Mouse (Mus musculus): ENCODE measurements around the gene Cdhr3. TPM values are rescaled to one million over a fixed set of nuclear protein-coding genes. Genes with fewer than 3 reads are reported as not detected.
A peak's percentile ranks its signal among the peaks of the same experiment; 100 is the strongest.

Gene Cdhr3
- polyA plus RNA-seq, 1 experiment from 2014 or later = 0.17 TPM

GRCm38 (mm10) chr12:33096017-33096416 lies 3.3 kb upstream of the Cdhr3 start:
- no peak for DNase-seq (ENCODE audit: low spot score)
- WGBS = 69% methylated on average over 3 of the region's 3 CpGs
- H3K4me3 ChIP-seq (ENCODE audit: low read depth, low read length) = no peak overlapping the region
- H3K4me2 ChIP-seq (ENCODE audit: low read depth) = no peak overlapping the region
- no peak overlapping the region for H3K27ac ChIP-seq (ENCODE audit: low read depth, low read length)
- H3K27me3 ChIP-seq (ENCODE audit: control insufficient read depth, insufficient read depth, low read length) = no peaks in the 10 kb centered on the region
- no peaks in the 10 kb centered on the region for H3K4me1 ChIP-seq (ENCODE audit: control insufficient read depth, insufficient read depth, low read length)
- ATAC-seq (ENCODE audit: insufficient read depth, low FRiP score, low TSS enrichment) = no peak
- no peak overlapping the region for H3K9ac ChIP-seq (ENCODE audit: low read length)
- H3K9me3 ChIP-seq (ENCODE audit: control insufficient read depth, low read length) = no peaks in the 10 kb centered on the region
- H3K36me3 ChIP-seq (ENCODE audit: control insufficient read depth, insufficient read depth, low read length) = no peaks in the 10 kb centered on the region

- no peak overlapping the region for H3K4me3 ChIP-seq (ENCODE audit: low read depth, low read length)
- DNase-seq (ENCODE audit: low spot score) (no peak), ATAC-seq (ENCODE audit: insufficient read depth, low FRiP score, low TSS enrichment) (no peak)
- H3K9me3 ChIP-seq (ENCODE audit: control insufficient read depth, low read length) = no peaks in the 10 kb centered on the region
- H3K4me2 ChIP-seq (ENCODE audit: low read depth) = no peak overlapping the region
- no peak overlapping the region for H3K9ac ChIP-seq (ENCODE audit: low read length)
- H3K36me3 ChIP-seq (ENCODE audit: control insufficient read depth, insufficient read depth, low read length) = no peaks in the 10 kb centered on the region
- no peaks in the 10 kb centered on the region for H3K4me1 ChIP-seq (ENCODE audit: control insufficient read depth, insufficient read depth, low read length)
- no peak overlapping the region for H3K27ac ChIP-seq (ENCODE audit: low read depth, low read length)
- no peaks in the 10 kb centered on the region for H3K27me3 ChIP-seq (ENCODE audit: control insufficient read depth, insufficient read depth, low read length)
- 87% methylated on average over 2 of the region's 2 CpGs for WGBS
Observed at GRCm38 (mm10) chr12:33092196-33092595, 479 bp downstream of the Cdhr3 start.

- Histone ChIP-seq H3K27ac (ENCODE audit: low read depth, low read length) (no peak overlapping the region), H3K9me3 (ENCODE audit: control insufficient read depth, low read length) (no peaks in the 10 kb centered on the region), H3K9ac (ENCODE audit: low read length) (no peak overlapping the region), H3K36me3 (ENCODE audit: control insufficient read depth, insufficient read depth, low read length) (no peaks in the 10 kb centered on the region), H3K4me3 (ENCODE audit: low read depth, low read length) (no peak overlapping the region), H3K4me1 (ENCODE audit: control insufficient read depth, insufficient read depth, low read length) (no peaks in the 10 kb centered on the region; the same call in 1 of the 2 replicates), H3K4me2 (ENCODE audit: low read depth) (no peak overlapping the region), H3K27me3 (ENCODE audit: control insufficient read depth, insufficient read depth, low read length) (no peaks in the 10 kb centered on the region)
- peak; percentile 60 for ATAC-seq (ENCODE audit: insufficient read depth, low FRiP score, low TSS enrichment)
- WGBS = 24% methylated on average over 5 of the region's 5 CpGs
- peak; percentile 63 for DNase-seq (ENCODE audit: low spot score)
Observed at GRCm38 (mm10) chr12:33086151-33086550, 6.5 kb downstream of the Cdhr3 start.

- no peaks in the 10 kb centered on the region for H3K27me3 ChIP-seq (ENCODE audit: control insufficient read depth, insufficient read depth, low read length)
- H3K4me3 ChIP-seq (ENCODE audit: low read depth, low read length) = no peak overlapping the region
- no peak overlapping the region for H3K9ac ChIP-seq (ENCODE audit: low read length)
- H3K9me3 ChIP-seq (ENCODE audit: control insufficient read depth, low read length) = no peaks in the 10 kb centered on the region
- no peaks in the 10 kb centered on the region; the same call in 1 of the 2 replicates for H3K4me1 ChIP-seq (ENCODE audit: control insufficient read depth, insufficient read depth, low read length)
- ATAC-seq (ENCODE audit: insufficient read depth, low FRiP score, low TSS enrichment) (no peak), DNase-seq (ENCODE audit: low spot score) (peak; percentile 48)
- H3K27ac ChIP-seq (ENCODE audit: low read depth, low read length) = no peak overlapping the region
- no peak overlapping the region for H3K4me2 ChIP-seq (ENCODE audit: low read depth)
- WGBS = 43% methylated on average over 2 of the region's 2 CpGs
- H3K36me3 ChIP-seq (ENCODE audit: control insufficient read depth, insufficient read depth, low read length) = no peaks in the 10 kb centered on the region
Observed at GRCm38 (mm10) chr12:33084683-33085082, 8.0 kb downstream of the Cdhr3 start.

GRCm38 (mm10) chr12:33083362-33083761 lies 9.3 kb downstream of the Cdhr3 start:
- Histone ChIP-seq H3K4me2 (ENCODE audit: low read depth) (no peak overlapping the region), H3K36me3 (ENCODE audit: control insufficient read depth, insufficient read depth, low read length) (no peaks in the 10 kb centered on the region), H3K4me3 (ENCODE audit: low read depth, low read length) (no peak overlapping the region), H3K27me3 (ENCODE audit: control insufficient read depth, insufficient read depth, low read length) (no peaks in the 10 kb centered on the region), H3K4me1 (ENCODE audit: control insufficient read depth, insufficient read depth, low read length) (no peaks in the 10 kb centered on the region; the same call in 1 of the 2 replicates), H3K9me3 (ENCODE audit: control insufficient read depth, low read length) (no peaks in the 10 kb centered on the region), H3K27ac (ENCODE audit: low read depth, low read length) (no peak overlapping the region), H3K9ac (ENCODE audit: low read length) (no peak overlapping the region)
- 79% methylated on average over 5 of the region's 5 CpGs for WGBS
- ATAC-seq (ENCODE audit: insufficient read depth, low FRiP score, low TSS enrichment) = no peak
- DNase-seq (ENCODE audit: low spot score) = no peak

GRCm38 (mm10) chr12:33076309-33076708 lies 16.4 kb downstream of the Cdhr3 start:
- DNase-seq (ENCODE audit: low spot score) (no peak), ATAC-seq (ENCODE audit: insufficient read depth, low FRiP score, low TSS enrichment) (no peak)
- H3K9ac ChIP-seq (ENCODE audit: low read length) = no peak overlapping the region
- no peak overlapping the region for H3K4me2 ChIP-seq (ENCODE audit: low read depth)
- no peak overlapping the region for H3K4me3 ChIP-seq (ENCODE audit: low read depth, low read length)
- no peaks in the 10 kb centered on the region for H3K9me3 ChIP-seq (ENCODE audit: control insufficient read depth, low read length)
- H3K4me1 ChIP-seq (ENCODE audit: control insufficient read depth, insufficient read depth, low read length) = peaks cover 6% of the 10 kb centered on the region
- no peaks in the 10 kb centered on the region for H3K27me3 ChIP-seq (ENCODE audit: control insufficient read depth, insufficient read depth, low read length)
- 74% methylated on average over 3 of the region's 3 CpGs for WGBS
- H3K36me3 ChIP-seq (ENCODE audit: control insufficient read depth, insufficient read depth, low read length) = no peaks in the 10 kb centered on the region
- H3K27ac ChIP-seq (ENCODE audit: low read depth, low read length) = no peak overlapping the region

- Histone ChIP-seq H3K9me3 (ENCODE audit: control insufficient read depth, low read length) (no peaks in the 10 kb centered on the region), H3K27me3 (ENCODE audit: control insufficient read depth, insufficient read depth, low read length) (no peaks in the 10 kb centered on the region), H3K4me2 (ENCODE audit: low read depth) (no peak overlapping the region), H3K4me3 (ENCODE audit: low read depth, low read length) (no peak overlapping the region), H3K36me3 (ENCODE audit: control insufficient read depth, insufficient read depth, low read length) (no peaks in the 10 kb centered on the region), H3K9ac (ENCODE audit: low read length) (no peak overlapping the region), H3K27ac (ENCODE audit: low read depth, low read length) (no peak overlapping the region), H3K4me1 (ENCODE audit: control insufficient read depth, insufficient read depth, low read length) (peaks cover 6% of the 10 kb centered on the region)
- ATAC-seq (ENCODE audit: insufficient read depth, low FRiP score, low TSS enrichment) (no peak), DNase-seq (ENCODE audit: low spot score) (no peak)
- WGBS = 61% methylated on average over 8 of the region's 8 CpGs
Observed at GRCm38 (mm10) chr12:33071901-33072672, 20.6 kb downstream of the Cdhr3 start.

- ATAC-seq (ENCODE audit: insufficient read depth, low FRiP score, low TSS enrichment) = no peak
- WGBS = 70% methylated on average over 2 of the region's 2 CpGs
- Histone ChIP-seq H3K27me3 (ENCODE audit: control insufficient read depth, insufficient read depth, low read length) (no peaks in the 10 kb centered on the region), H3K9ac (ENCODE audit: low read length) (no peak overlapping the region), H3K27ac (ENCODE audit: low read depth, low read length) (no peak overlapping the region), H3K9me3 (ENCODE audit: control insufficient read depth, low read length) (no peaks in the 10 kb centered on the region), H3K4me2 (ENCODE audit: low read depth) (no peak overlapping the region), H3K36me3 (ENCODE audit: control insufficient read depth, insufficient read depth, low read length) (no peaks in the 10 kb centered on the region), H3K4me1 (ENCODE audit: control insufficient read depth, insufficient read depth, low read length) (peaks cover 6% of the 10 kb centered on the region), H3K4me3 (ENCODE audit: low read depth, low read length) (no peak overlapping the region)
- no peak for DNase-seq (ENCODE audit: low spot score)
Observed at GRCm38 (mm10) chr12:33068977-33069376, 23.7 kb downstream of the Cdhr3 start.

GRCm38 (mm10) chr12:33066355-33066754 lies 26.3 kb downstream of the Cdhr3 start:
- 77% methylated on average over 4 of the region's 4 CpGs for WGBS
- DNase-seq (ENCODE audit: low spot score) = peak; percentile 31

More at GRCm38 (mm10) chr12:33066355-33066754, 26.3 kb downstream of the Cdhr3 start:
- Histone ChIP-seq H3K36me3 (ENCODE audit: control insufficient read depth, insufficient read depth, low read length) (no peaks in the 10 kb centered on the region), H3K4me2 (ENCODE audit: low read depth) (no peak overlapping the region), H3K4me1 (ENCODE audit: control insufficient read depth, insufficient read depth, low read length) (peaks cover 2% of the 10 kb centered on the region; the same call in 1 of the 2 replicates), H3K27ac (ENCODE audit: low read depth, low read length) (no peak overlapping the region), H3K4me3 (ENCODE audit: low read depth, low read length) (no peak overlapping the region), H3K9me3 (ENCODE audit: control insufficient read depth, low read length) (no peaks in the 10 kb centered on the region), H3K27me3 (ENCODE audit: control insufficient read depth, insufficient read depth, low read length) (no peaks in the 10 kb centered on the region), H3K9ac (ENCODE audit: low read length) (no peak overlapping the region)
- no peak for ATAC-seq (ENCODE audit: insufficient read depth, low FRiP score, low TSS enrichment)

Data from neural tube, embryonic 11.5 days (tissue).